Mouse (Mus musculus) retina, postnatal 1 day (tissue): ENCODE results near the gene Sh3bp5l.
"Not testable (repeated sequence)": the region's sequence is repeated elsewhere in the genome, so short reads cannot be mapped to it uniquely, and the experiment has no call there.

Source experiments
- DNase-seq: peaks from one replicate; pipeline ENCODE4 v3.0.0-alpha.2; 2012

The Sh3bp5l gene

DNA sequence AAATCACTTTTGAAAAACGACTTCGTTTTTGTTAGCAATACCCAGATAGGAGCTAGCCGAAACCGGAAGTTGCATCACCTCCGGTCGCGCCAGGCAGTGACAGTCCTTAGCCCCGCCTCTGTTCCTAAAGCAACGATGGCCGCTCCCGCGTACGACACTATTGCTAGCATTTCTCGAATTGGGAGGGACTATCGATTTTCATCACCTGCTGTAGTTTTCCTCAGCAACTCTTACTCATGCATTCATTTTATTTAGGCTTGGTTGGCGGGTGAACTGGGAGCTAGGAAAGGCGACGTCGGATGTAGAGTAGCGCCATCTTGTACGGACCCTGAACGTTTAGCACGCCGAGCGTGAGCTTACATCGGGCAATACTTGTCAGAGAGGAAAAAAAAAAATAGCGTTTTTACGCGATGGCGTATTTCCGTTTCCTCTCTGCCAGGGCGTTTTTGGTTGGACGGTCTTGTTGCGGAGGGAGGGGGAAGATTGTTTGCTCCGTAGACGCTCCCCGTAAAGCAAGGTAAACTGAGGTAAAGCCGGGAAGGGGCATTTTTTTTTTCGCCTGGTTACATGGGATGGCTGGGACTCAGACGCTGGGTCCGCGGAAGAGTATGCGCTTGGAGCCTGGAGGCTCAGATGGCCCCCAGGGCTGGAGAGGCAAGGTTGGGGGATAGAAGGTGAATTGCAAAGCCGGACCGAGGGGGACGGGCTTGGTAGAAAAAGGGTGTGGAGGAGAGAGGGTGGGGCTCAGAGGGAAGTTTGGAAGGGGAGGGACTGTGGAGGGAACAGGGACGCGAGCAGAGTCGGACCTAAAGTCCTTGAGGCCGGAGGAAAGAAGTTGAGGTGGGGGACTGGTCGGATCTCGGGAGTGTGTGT, at the start of gene Sh3bp5l, which contains the start of gene Zfp672:
TSS of gene Sh3bp5l (plus strand) at position 449 of the 873 bp plus-strand sequence.
TSS of gene Zfp672 (minus strand) at position 64 of the 873 bp plus-strand sequence.
- DNase-seq = peak; percentile 97

DNA sequence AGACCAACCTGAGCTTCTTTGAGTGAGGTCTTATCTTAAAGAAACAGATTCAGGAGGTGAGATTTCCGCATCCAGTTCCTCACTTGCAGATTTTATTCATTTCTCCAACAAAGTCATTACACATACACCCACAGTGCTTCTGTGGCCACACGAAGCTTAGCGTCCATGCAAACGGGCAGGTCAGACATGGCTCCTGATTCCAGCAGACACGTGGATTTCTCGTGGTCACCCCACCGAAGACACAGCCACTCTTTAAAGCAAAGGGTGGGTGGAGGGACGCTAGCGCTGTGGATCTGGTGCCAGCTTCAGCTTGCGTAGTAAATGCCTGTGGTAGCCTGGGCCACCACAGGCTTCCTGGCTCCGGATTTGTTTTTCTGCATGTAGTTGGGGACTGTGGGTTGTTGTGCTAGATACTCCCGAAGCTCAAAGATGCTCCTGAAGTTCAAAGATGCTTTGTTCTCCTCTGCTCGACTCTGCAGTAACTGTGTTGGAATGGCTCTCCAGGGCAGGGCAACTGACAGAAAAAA, 48.5 kb upstream of the Sh3bp5l start:
- DNase-seq = no peak

DNA sequence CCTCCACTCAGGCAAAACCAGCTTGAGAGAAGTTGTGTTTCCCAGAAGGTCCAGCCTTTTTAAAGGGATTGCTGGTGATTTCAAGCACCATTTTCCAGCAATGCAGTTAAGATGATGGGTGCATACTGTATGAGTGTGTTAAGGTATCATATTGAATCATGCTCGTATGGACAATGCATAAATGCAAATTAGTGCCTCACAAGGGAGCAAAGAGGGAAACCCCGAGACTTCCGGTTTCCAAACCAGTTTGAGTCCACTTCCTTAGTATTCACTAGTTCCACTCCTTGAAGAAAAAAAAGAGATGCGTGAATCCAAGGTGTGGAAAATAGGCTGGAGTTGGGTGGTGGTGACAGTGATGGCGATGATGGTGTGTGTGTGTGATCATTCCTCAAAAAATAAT, 48.0 kb upstream of the Sh3bp5l start:
- no peak for DNase-seq

GRCm38 (mm10) chr11:58289992-58290682, 40.4 kb upstream of the Sh3bp5l start:
- no peak for DNase-seq

GRCm38 (mm10) chr11:58290812-58291211, 39.7 kb upstream of the Sh3bp5l start:
- DNase-seq = no peak

GRCm38 (mm10) chr11:58292791-58293190, 37.7 kb upstream of the Sh3bp5l start:
- peak; percentile 21 for DNase-seq

- no peak for DNase-seq
These were observed 33.1 kb upstream of the Sh3bp5l start for GRCm38 (mm10) chr11:58297396-58297795.

DNA sequence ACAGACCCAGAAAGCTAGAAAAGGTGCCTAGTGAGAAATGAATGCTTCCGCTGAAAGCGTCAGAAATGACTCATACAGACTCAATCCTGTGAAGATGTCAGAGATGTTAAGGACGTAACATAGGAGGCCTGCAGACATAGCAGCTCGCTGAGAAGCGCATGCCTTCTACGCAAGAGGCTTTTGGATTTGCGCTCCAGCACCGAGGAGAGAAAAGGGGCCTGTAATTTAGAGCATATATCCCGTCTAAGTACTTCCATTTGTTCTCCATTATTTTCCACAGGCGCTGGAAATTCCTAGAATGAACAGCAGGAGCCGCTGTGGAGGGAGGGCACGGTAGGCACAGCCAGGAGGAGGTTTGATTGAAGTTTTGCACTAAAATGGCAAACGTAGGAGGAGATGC, 29.5 kb upstream of the Sh3bp5l start:
- DNase-seq = peak; percentile 88

DNA sequence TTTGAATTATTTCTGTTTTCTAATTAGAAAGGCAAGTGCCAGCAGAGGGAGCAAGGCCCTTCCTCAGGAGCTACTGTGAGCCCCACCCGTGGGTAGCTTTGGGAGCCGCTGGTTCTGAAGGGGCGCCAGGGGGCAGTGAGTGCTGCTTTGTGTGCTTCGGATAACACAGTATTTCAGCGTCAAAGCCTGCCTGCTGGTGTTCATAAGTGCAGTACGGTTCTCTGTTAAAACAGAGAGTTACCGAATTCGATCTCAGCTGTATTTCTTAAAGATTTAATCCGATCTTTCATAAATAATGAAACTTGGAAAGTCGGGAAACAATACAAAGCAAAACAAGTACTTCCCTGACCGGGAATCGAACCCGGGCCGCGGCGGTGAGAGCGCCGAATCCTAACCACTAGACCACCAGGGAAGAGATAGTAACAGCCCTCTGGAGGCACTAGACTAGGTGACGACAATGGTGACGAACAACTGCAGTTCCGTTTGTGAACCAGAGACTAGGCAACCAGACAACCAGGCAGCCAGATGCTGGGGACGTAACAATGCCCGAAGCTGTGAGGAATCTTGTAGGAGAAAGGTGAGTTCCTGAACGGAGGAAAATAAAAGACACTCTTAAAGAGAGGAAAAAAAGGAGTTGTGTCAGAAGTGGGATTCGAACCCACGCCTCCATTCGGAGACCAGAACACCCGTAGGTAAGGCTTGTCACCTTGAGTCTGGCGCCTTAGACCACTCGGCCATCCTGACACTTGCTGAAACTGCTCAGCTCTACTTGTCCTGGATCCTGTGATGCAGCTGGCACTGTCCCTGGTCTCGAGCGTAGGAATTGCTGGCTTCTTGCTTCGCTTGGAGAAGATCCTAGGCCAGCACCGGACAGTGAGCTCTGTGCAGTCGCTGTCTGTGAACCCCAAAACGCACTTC, 28.4 kb upstream of the Sh3bp5l start:
- DNase-seq = peak; percentile 98

DNA sequence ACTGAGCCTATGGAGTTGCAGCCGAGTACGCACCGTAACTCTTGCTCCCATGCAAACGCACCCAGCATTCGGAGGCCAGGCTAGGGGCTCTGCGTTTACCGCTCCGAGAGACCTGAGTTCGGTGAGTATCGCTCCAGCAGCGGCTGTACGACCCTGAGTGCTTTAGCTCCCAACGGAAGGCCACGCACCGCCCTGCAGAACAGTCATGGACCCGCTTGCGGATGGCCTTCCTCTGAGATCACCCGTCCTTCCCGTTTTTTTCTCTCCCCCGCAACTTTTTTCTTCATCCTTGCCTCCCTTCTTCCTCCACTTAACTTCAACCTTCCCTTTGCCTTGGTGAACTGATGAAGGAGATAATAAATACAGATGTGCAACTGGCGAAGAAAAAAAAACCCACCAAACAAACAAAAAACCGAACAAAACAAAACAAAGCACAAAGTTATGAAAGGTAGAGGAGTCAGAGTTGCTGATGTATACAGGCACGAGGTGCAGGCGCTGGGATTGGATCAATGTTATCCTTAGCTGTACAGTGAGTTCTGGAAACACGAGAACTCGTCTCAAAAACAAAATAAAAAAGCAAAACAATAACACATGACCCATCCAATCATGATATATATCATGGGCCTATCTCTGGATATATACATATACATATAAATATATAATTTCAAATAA, 27.6 kb upstream of the Sh3bp5l start:
- no peak for DNase-seq

DNA sequence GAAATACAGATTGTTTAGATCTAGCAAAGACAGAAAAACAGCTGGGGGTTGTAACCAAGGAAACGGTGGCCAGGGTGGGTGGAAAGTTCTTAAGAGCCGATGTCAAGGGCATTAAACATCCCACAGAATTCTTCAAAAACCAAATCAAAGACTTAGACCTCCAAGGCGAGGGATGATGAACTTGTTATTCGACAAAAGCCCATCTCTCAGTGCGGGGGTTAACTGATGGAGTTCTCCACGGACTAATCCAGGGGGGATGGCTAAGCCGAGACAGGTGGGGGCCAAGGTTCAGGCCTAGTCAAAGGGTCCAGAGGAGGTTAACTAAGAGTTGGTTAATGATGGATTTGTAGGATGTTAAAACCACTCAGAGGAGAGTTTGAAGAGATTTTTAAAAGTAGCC, 26.9 kb upstream of the Sh3bp5l start:
- peak; percentile 17 for DNase-seq

DNA sequence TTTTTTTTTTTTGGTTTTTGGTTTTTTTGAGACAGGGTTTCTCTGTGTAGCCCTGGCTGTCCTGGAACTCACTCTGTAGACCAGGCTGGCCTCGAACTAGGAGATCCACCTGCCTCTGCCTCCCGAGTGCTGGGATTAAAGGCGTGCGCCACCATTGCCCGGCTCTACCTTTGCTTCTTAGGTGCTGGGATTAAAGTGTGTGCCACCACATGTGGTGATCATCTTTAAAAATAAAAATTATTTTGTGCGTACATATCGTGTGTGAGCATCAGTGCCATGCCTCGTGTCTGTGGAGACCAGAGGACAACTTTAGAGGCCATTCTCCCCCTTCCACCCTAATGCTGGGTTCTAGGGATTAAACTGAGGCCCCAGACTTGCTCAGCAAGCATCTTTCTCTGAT, 25.2 kb upstream of the Sh3bp5l start:
- not testable (repeated sequence) for DNase-seq

DNA sequence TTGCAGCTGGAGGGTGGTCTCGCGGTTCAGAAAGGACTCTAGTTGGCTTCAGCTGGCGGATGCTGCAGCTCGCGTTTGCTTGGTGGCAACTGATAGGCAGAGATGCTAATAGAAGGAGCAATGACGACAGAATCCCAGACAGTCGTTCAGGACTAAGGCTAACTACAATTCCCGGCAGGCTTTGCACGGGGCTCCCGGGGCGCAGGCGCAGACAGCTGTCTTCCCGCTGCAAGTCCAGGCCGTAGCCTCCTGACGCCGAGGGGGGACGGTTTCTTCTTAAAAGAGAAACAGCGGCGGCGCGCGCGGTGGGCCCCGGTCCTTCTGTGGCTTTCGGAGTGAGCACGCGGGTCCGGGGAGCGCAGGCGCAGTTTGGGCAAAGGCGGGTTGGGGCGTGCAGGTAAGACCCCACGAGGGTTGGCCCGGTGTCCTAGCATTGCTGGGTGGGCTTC, 23.6 kb upstream of the Sh3bp5l start, which contains the start of gene Zfp692:
TSS of gene Zfp692 (plus strand) at position 210 of the 449 bp plus-strand sequence.
- peak; percentile 98 for DNase-seq

DNA sequence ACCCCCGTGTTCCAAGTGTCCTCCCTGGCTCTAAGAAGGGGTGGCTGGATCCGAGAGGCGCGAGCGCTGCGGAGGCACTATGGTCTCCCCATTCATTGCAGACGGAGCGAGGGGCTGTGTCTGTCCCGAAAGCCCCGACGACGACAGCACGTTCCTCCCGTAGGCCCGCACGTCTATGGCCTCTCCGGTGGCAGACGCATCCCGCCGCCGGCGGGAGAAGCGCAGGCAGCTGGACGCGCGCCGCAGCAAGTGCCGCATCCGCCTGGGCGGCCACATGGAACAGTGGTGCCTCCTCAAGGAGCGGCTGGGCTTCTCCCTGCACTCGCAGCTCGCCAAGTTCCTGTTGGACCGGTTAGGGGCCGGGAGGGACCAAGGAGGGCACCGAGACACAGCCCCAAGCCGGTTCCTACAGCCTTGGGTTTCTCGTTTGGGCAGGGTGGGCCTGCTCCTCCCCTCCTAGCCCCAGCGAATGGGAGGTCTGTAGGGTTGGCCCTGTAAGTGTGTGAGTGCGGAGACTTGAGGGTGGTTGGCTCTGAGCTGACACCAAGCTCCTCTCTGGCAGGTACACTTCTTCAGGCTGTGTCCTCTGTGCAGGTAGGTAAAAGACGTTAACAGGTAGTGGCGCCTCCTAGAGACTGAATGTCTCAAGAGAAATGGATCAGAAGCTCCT, 23.0 kb upstream of the Sh3bp5l start:
- DNase-seq = peak; percentile 70

GRCm38 (mm10) chr11:58308661-58309060, 21.9 kb upstream of the Sh3bp5l start:
- DNase-seq = no peak

DNA sequence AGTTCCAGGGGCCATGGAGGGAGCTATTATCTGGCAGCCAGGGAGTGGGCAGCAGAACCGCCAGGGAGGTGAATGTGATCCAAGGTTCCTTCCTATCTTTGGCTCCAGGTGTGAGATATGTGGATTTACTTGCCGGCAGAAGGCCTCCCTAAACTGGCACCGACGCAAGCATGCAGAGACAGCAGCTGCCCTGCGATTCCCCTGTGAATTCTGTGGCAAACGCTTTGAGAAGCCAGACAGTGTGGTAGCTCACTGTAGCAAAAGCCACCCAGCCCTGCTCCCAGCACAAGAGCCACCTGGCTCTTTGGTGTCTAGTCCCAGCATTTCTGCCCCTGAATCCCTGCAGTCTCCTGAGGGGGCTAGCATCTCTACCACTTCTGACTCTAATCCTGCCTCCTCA, 16.5 kb upstream of the Sh3bp5l start:
- no peak for DNase-seq

DNA sequence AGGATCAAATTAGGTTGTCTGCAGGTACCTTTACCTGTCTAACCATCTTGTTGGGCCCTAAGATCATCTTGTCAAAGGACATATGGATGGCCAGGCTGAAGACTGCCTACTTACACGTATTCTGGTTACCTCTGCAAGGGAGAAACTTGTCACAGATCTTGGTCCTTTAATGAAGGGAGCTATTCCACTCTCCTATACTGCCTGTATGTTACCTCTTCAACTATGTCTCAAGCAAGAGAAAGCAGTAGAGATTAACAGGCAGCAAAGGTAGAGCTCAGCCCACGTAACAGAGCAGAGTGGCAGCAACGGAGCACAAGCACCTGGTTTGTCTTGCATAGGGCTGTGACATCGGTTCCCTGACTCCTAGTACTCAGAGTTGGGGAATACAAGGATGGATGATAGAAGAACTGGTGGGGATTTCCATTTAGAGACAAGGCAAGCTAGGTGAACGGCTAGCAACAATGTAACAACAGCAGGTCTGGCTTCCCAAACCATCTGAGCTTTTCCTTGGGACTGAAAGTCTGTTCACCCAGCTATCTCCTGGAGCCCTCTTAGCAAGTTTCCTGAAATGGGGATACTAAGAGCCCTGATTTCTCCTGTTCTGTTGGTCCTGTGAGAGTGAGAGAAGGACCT, 14.9 kb upstream of the Sh3bp5l start:
- no peak for DNase-seq

DNA sequence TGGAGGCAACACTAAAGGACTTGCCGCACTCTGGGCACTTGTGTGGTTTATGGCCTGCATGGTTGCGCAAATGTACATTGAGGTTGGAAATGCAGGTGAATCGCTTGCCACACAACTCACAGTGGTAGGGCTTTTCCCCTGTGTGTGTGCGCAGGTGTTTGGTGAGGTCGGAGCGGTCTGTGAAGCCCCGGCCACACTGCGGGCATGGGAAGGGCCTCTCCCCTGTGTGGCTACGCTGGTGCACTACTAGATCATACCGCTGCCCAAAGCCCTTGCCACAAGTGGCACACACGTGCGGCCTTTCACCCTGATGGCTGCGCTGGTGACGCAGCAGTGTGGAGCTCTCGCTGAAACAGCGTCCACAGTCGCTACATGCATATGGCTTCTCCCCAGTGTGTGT, 14.2 kb upstream of the Sh3bp5l start:
- no peak for DNase-seq

GRCm38 (mm10) chr11:58316768-58317390, 13.6 kb upstream of the Sh3bp5l start:
- DNase-seq = no peak

DNA sequence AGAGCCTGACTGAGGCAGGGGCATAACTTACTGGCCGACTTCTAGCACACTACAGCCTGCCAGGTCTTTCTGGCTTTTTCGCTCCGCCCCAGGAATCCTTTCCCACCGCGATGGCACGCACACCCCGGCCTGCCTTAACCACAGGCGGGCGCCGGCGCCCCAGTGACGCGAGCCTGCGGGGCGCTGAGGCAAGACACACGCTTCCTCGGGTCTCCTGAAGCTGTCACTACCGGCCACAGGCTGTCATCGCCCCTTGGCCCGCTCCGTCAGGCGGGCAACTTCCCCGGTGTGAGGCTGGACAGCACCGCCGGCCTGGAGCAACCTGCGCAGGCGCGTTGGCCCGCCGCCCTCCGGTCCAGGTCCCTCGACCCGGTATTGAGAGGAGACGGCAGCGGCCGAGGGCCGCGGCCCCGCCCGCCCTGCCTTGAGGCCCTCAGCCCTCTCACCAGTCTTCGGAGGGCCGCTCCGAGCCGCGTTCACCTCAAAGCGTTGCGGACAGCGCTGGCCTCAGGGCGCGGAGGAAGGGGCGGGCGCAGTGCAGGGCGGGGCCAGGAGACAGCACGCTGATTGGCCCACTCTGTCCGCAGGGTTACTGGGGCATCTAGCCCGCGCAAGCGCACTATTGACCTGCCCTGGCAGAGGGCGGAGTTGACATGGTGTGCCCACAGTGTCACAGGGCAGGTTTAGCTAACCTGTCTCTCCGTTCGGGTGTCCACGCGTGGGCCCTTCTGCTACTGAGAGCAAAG, 7.5 kb upstream of the Sh3bp5l start:
- DNase-seq = peak; percentile 98
